Mouse (Mus musculus) E14TG2a.4 (cell line): ENCODE measurements around the gene Cog8.

Source experiments
- CTCF ChIP-seq: conservative IDR thresholded peaks from 2 replicates; pipeline ENCODE4 v1.5.1; 2014; ENCODE audit warnings: low read length
- NANOG ChIP-seq: IDR thresholded peaks from 2 replicates; pipeline ENCODE4 v1.6.1; 2014; ENCODE audit warnings: borderline replicate concordance, low read length, mixed read lengths
- POU5F1 ChIP-seq: IDR thresholded peaks from 2 replicates; pipeline ENCODE4 v1.6.1; 2014; ENCODE audit warnings: low read length, borderline replicate concordance

GRCm38 (mm10) chr8:106997416-106997815 is 59.1 kb downstream of the Cog8 start:
- TF ChIP-seq CTCF (no peak), POU5F1 (no peak), NANOG (no peak)
